Mouse (Mus musculus) adrenal gland, postnatal 25 days (tissue): ENCODE measurements around the gene Armc12. TPM values are rescaled to one million over a fixed set of nuclear protein-coding genes. Genes with fewer than 3 reads are reported as not detected.
"Not testable (repeated sequence)": the region's sequence is repeated elsewhere in the genome, so short reads cannot be mapped to it uniquely, and the experiment has no call there.

Experiments
- DNase-seq: peaks from one replicate; pipeline ENCODE4 v3.0.0; 2021; ENCODE audit warnings: mixed read lengths
- total RNA-seq: library from RNA; stranded (reverse); gene quantifications from 2 replicates; pipeline ENCODE4 v1.2.3, GENCODE M21; 2021

Armc12 gene
- total RNA-seq, 1 experiment from 2014 or later, result not detected

DNA sequence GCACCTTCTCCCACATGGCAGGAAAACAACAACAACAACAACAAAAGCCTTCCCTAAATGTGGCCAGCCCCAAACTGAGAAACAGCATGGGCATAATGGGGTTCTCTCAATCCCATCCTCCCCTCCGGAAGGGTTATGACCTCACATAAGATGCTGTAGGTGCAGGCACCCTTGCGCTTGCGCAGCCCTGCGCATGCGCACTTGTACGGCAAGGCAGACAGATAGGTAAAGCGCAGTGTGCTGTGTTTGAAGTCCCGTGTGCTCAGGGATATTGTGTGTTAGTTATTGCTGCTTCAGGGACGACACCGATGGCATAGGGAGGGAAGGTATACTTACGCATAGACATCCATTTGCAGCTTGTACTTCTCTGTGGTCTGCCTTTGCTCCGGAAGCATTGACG lies 2.7 kb downstream of the Armc12 start:
- DNase-seq, result no peak

- no peak for DNase-seq
These were observed 7.3 kb downstream of the Armc12 start for GRCm38 (mm10) chr17:28537881-28538280.

DNA sequence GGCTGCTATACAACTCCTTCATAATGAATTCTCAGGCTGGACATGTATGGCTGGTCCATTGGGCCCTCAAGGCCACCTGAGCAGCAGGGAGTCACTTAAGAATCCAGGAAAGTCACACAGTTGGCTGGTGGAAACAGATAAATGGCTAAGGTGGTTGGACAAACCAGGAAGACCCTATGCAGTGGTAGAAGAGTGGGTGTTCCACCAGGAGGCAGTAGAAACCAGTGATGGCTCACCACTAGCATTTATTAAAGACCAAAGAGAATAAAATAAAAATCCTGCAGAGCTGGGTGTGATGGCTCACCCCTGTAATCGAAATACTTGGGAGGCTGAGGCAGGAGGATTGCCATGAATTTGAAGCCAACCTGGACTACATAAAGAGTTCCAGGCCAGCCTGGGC lies 16.3 kb downstream of the Armc12 start:
- DNase-seq, result no peak

DNA sequence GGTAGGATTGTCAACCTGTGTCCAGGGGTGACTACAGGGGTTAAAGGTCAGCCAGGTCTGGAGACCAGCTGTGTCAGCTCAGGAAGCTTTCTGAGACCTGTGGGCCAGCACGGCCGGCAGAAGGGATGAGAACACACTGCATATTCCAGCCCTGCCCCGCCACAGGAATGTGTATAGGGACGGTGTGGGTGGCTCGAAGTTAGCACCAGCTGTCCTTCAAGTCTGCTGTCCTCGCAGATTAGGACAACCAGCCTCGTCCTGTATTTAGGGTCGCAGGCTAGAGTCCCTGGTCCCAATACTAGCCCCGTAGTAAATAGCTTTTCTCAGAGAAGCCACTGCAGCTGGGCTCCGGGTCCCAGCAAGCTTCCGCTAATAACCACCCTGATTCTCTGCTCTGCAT lies 17.9 kb downstream of the Armc12 start:
- DNase-seq, result no peak

DNA sequence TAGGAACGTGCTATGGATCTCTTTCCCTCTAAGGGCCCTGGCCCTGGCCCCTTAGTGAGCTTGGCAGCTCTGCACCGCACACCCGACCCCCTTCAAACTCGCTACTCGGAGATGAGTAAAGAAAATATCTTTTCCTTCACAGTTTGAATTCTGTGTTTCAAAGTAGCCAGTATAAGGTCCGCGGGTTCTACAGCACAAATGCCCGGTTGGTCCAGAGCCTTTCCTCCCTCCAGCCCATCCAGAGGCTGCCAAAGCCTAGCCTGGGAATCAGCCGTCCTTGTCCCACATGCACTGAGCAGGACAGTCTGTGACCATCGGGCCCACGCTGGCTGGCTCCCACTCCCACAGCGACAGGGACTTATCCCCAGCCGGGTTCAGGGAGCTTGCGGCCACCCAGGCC lies 18.5 kb downstream of the Armc12 start, which contains the start of gene Clpsl2:
Gene Clpsl2 (plus strand): TSS at position 301 of the 400 bp plus-strand sequence.
- no peak for DNase-seq

- DNase-seq, result peak; percentile 64
These were observed 22.6 kb downstream of the Armc12 start for GRCm38 (mm10) chr17:28553040-28553793.

- not testable (repeated sequence) for DNase-seq
These were observed 23.4 kb downstream of the Armc12 start for GRCm38 (mm10) chr17:28554021-28554420.

GRCm38 (mm10) chr17:28556635-28557396 lies 26.2 kb downstream of the Armc12 start:
- DNase-seq, result no peak

DNA sequence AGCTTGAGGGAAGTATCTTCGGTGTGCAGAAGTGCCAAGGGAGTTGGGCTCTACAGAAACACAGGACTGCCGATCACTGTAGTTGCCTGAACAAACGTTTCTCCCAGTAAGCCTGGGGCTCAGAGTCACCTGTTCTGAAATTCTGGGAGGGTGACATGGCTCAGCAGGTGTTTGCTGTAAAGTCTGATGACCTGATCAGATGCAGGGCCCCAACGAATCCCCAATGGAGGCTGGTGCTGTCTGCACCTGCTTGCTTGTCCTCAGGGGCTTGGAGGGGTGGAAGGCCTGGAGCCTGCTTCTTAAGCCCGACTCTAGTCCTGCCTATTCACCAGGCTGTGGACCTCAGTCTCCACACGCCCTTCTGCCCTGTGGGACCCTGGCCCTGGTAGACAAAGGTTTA lies 27.2 kb downstream of the Armc12 start:
- no peak for DNase-seq

DNA sequence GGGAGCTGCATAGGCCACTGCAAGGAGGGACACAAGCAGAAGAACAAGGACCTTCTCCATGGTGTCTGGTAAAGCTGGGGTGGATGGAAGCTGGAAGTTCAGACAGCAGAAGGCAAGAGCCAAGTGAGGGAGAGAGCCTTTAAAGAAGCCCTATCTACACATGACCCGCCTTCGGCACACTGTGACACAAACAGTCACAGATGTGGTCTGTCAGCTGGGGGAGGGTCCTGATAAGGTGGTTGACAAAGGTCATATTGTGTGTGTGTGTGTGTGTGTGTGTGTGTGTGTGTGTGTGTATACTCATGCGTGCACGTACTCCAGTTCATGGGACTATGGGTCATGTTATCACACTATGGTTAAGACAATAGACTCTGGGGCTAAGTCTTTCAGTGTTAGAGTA lies 30.0 kb downstream of the Armc12 start, which contains the start of gene Clps:
Gene Clps (minus strand): TSS at position 169 of the 400 bp plus-strand sequence.
- DNase-seq, result no peak

GRCm38 (mm10) chr17:28561613-28562012 lies 31.0 kb downstream of the Armc12 start:
- DNase-seq, result no peak

- DNase-seq, result no peak
These were observed 34.6 kb downstream of the Armc12 start for GRCm38 (mm10) chr17:28565181-28565580.

GRCm38 (mm10) chr17:28567541-28567940 lies 36.9 kb downstream of the Armc12 start:
- DNase-seq, result no peak

DNA sequence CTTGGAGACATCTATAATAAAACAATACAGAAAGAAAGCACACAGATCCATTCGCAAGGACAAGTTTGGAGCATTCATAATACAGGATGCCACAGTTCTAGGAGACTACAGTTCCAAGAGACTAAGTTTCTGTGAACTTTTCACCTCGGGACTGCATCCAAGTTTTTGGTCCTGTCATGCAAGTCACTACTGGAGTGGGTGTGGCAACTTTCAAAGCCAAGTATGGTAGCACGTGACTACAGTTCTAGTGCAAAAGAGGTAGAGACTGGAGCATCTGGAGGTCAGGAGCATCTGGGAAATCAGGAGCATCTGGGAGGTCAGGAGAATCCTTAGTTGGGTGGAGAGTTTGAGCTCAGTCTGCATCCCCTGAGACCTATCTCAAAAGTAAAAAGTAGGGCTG lies 41.3 kb downstream of the Armc12 start:
- no peak for DNase-seq

- DNase-seq, result no peak
These were observed 41.9 kb downstream of the Armc12 start for GRCm38 (mm10) chr17:28572521-28572920.

- DNase-seq, result no peak
These were observed 42.3 kb downstream of the Armc12 start for GRCm38 (mm10) chr17:28572941-28573340.

- DNase-seq, result peak; percentile 61
These were observed 44.9 kb downstream of the Armc12 start, which contains the start of gene Lhfpl5 for GRCm38 (mm10) chr17:28575244-28576125. Lhfpl5 (plus strand) TSS chr17:28575641.

- peak; percentile 69 for DNase-seq
These were observed 49.8 kb downstream of the Armc12 start for GRCm38 (mm10) chr17:28580396-28580795.

DNA sequence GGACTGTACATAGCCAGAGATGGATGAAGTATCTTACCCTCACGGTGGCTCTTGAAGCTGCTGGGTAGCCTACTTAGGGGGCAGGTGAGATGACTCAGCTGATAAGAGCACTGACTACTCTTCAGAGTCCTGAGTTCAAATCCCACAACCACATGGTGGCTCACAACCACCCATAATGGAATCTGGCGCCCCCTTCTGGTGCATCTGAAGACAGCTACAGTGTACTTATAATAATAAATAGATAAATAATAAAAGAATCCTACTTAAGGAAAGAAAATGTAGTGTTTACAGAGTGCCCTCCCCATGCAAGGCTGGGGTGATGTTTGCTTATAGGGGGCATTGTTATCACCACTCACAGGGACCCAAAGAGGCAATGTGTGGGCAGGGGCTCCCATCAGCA lies 50.5 kb downstream of the Armc12 start:
- no peak for DNase-seq

GRCm38 (mm10) chr17:28586509-28586908 lies 55.9 kb downstream of the Armc12 start:
- DNase-seq, result no peak

- DNase-seq, result no peak
These were observed 58.0 kb downstream of the Armc12 start for GRCm38 (mm10) chr17:28588591-28588990.
